Mouse (Mus musculus) heart, embryonic 13.5 days (tissue): ENCODE data around the gene Marc1. TPM values are rescaled to one million over a fixed set of nuclear protein-coding genes. Genes with fewer than 3 reads are reported as not detected.

Experiments used
- ATAC-seq: fragments of 200-750 bp; cut with Nextera tagmentation; 2 replicates; pipeline ENCODE4 v1.8.0; 2017; ENCODE audit warnings: moderate TSS enrichment; ENCODE audit not compliant: insufficient number of reproducible peaks, low FRiP score, low TSS enrichment; ENCODE audit errors: extremely low read depth
- H3K27ac ChIP-seq: fragments of 300-500 bp; sonication (generic); replicated peaks from 2 replicates; pipeline ENCODE4 v1.5.1; 2015; ENCODE audit warnings: moderate library complexity, mild to moderate bottlenecking, inconsistent platforms
- H3K27me3 ChIP-seq: fragments of 300-500 bp; sonication (generic); replicated peaks from 2 replicates; pipeline ENCODE4 v1.6.1; 2015; ENCODE audit warnings: mild to moderate bottlenecking, inconsistent platforms
- H3K36me3 ChIP-seq: fragments of 300-500 bp; sonication (generic); 2 replicates; pipeline ENCODE4 v1.6.1; 2015; ENCODE audit warnings: mild to moderate bottlenecking, inconsistent platforms
- H3K4me1 ChIP-seq: fragments of 300-500 bp; sonication (generic); 2 replicates; pipeline ENCODE4 v1.6.1; 2015; ENCODE audit warnings: inconsistent platforms
- H3K4me2 ChIP-seq: fragments of 300-500 bp; sonication (generic); 2 replicates; pipeline ENCODE4 v1.6.1; 2015; ENCODE audit warnings: inconsistent platforms, mild to moderate bottlenecking, moderate library complexity
- H3K4me3 ChIP-seq: fragments of 300-500 bp; sonication (generic); 2 replicates; pipeline ENCODE4 v1.5.1; 2015; ENCODE audit warnings: moderate library complexity, mild to moderate bottlenecking, inconsistent platforms
- H3K9ac ChIP-seq: fragments of 300-500 bp; sonication (generic); 2 replicates; pipeline ENCODE4 v1.6.1; 2015; ENCODE audit warnings: inconsistent platforms, mild to moderate bottlenecking, moderate library complexity
- H3K9me3 ChIP-seq: fragments of 300-500 bp; sonication (generic); 2 replicates; pipeline ENCODE4 v1.6.1; 2016; ENCODE audit warnings: inconsistent platforms
- WGBS: fragments of 180-500 bp; shearing (Covaris S2); methylation state at CpG from one replicate; pipeline ENCODE4 v1.1.7; 2015; ENCODE audit warnings: mixed read lengths; 5-methylcytosine and 5-hydroxymethylcytosine counted together
- polyA plus RNA-seq: library from polyadenylated mRNA; unstranded; fragments of >200 nt; fragmentation: Nextera tagmentation; extraction: Ambion mirVana; gene quantifications from 2 replicates; pipeline ENCODE4 v1.2.1, GENCODE M21; 2015

The Marc1 gene
- polyA plus RNA-seq: 0.43 TPM in 1 of 2 replicates, not detected in the other

DNA sequence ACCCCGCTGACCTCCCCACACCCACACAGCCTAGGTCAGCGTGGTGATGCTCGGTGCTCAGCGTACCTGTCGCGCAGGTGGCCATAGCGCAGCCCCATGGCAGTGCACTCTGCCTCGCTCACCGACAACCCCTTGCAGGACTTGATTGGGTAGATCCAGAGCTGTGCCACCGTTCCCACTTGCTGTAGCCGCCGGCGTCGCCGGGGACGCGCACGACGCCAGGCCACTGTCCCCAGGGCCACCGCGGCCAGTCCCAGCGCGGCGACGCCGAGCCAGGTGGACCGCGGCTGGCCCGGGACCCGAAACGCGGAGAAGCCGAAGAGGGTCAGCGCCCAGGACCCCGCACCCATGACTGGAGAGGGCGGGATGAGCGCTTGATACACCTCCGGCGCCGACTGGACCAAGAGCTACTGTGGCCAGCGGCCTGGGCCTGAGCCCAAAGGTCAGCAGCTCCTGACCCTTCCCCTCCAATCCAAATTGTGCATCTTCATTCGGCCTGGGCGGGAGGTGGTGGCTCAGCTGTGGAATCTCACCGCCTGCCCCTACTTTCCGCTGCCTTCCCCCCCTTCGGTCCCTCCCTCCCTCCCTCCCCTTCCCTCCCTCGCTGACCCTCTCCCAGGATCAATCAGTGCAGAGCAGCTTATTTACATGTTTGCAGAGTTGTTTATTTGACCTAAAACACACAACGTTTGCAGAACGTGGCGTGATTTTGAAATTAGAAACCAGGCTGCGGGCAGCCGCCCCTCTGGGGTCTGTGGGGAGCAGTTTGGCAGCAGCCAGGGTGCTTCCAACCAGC, at the start of gene Marc1:
Marc1 (minus strand) TSS at position 534 of the 796 bp plus-strand sequence.
- Histone ChIP-seq H3K4me2 (peak within 1 kb of the TSS; percentile 73), H3K36me3 (peaks cover 24% of the 10 kb centered on the region), H3K4me3 (peak within 1 kb of the TSS; percentile 48), H3K27ac (no peak within 1 kb of the TSS), H3K9ac (peak within 1 kb of the TSS; percentile 70), H3K4me1 (peaks cover 9% of the 10 kb centered on the region), H3K27me3 (peaks cover 47% of the 10 kb centered on the region), H3K9me3 (no peaks in the 10 kb centered on the region)
- WGBS: 7% methylated on average over 51 of the region's 52 CpGs
- no peak; the same call in 1 of the 2 replicates for ATAC-seq

DNA sequence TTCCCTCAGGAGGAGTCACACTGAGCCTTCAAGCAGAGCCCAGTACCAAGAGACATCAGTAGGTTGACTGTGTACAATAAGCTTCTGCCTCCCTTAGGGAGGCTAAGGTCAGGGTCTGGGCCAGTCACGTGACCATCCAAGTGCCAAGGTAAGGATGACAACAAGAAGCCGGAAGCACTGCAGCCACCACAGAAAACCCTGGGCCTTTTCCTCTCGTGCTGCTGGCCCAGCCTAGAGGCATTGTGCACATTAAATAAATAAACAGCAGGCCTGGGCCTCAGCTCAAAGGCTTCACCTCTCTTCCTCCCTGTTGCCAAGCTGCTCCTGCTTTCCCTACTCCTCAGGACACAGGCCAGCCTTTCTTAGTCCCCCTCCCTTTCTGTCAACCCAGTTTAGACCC, 49.2 kb upstream of the Marc1 start:
- 43% methylated on average over 3 of the region's 3 CpGs for WGBS
- Histone ChIP-seq H3K9me3 (no peaks in the 10 kb centered on the region), H3K4me3 (no peak overlapping the region), H3K4me1 (0 out of 2 replicates have a peak, but pooled peaks cover 7% of the 10 kb centered on the region), H3K27ac (peak overlapping the region; percentile 50; the same call in 1 of the 2 replicates), H3K27me3 (no peaks in the 10 kb centered on the region), H3K9ac (no peak overlapping the region), H3K36me3 (no peaks in the 10 kb centered on the region), H3K4me2 (no peak overlapping the region)
- ATAC-seq: 0 out of 2 replicates have a peak, but pooled peaks have one; percentile 31

GRCm38 (mm10) chr1:184858253-184858652, 47.1 kb upstream of the Marc1 start:
- WGBS: 83% methylated on average over 1 of the region's 1 CpGs
- Histone ChIP-seq H3K27me3 (no peaks in the 10 kb centered on the region), H3K4me2 (no peak overlapping the region), H3K9me3 (no peaks in the 10 kb centered on the region), H3K9ac (no peak overlapping the region), H3K36me3 (no peaks in the 10 kb centered on the region), H3K4me3 (no peak overlapping the region), H3K4me1 (peaks cover 9% of the 10 kb centered on the region; the same call in 1 of the 2 replicates), H3K27ac (no peak overlapping the region)
- no peak for ATAC-seq

GRCm38 (mm10) chr1:184857216-184857615, 46.1 kb upstream of the Marc1 start:
- Histone ChIP-seq H3K4me1 (peaks cover 19% of the 10 kb centered on the region), H3K9ac (no peak overlapping the region), H3K27me3 (no peaks in the 10 kb centered on the region), H3K4me3 (no peak overlapping the region), H3K27ac (no peak overlapping the region), H3K36me3 (no peaks in the 10 kb centered on the region), H3K9me3 (no peaks in the 10 kb centered on the region), H3K4me2 (no peak overlapping the region)
- 77% methylated on average over 9 of the region's 9 CpGs for WGBS
- ATAC-seq: no peak

- Histone ChIP-seq H3K27me3 (peaks cover 7% of the 10 kb centered on the region; the same call in 1 of the 2 replicates), H3K9me3 (no peaks in the 10 kb centered on the region), H3K36me3 (no peaks in the 10 kb centered on the region), H3K4me2 (peak overlapping the region; percentile 64), H3K27ac (peak overlapping the region; percentile 83), H3K4me3 (no peak overlapping the region), H3K9ac (no peak overlapping the region), H3K4me1 (peaks cover 32% of the 10 kb centered on the region)
- ATAC-seq: peak; percentile 23; the same call in 1 of the 2 replicates
- WGBS: 53% methylated on average over 3 of the region's 3 CpGs
Observed at GRCm38 (mm10) chr1:184853922-184854321, 42.8 kb upstream of the Marc1 start.

- peak overlapping the region; percentile 83 for H3K27ac ChIP-seq
Observed at GRCm38 (mm10) chr1:184853339-184853738, 42.2 kb upstream of the Marc1 start.

GRCm38 (mm10) chr1:184851741-184852618, 40.9 kb upstream of the Marc1 start:
- Histone ChIP-seq H3K4me1 (peaks cover 32% of the 10 kb centered on the region), H3K4me3 (peak overlapping the region; percentile 29), H3K9me3 (no peaks in the 10 kb centered on the region), H3K27ac (peak overlapping the region; percentile 83), H3K27me3 (peaks cover 22% of the 10 kb centered on the region), H3K4me2 (peak overlapping the region; percentile 67), H3K36me3 (no peaks in the 10 kb centered on the region), H3K9ac (peak overlapping the region; percentile 48)
- WGBS: 20% methylated on average over 31 of the region's 31 CpGs
- ATAC-seq: peak; percentile 75; the same call in 1 of the 2 replicates

More at GRCm38 (mm10) chr1:184853339-184853738, 42.2 kb upstream of the Marc1 start:
- H3K27me3 ChIP-seq: peaks cover 13% of the 10 kb centered on the region; the same call in 1 of the 2 replicates
- peak overlapping the region; percentile 64 for H3K4me2 ChIP-seq
- H3K9ac ChIP-seq: peak overlapping the region; percentile 67
- ATAC-seq: peak; percentile 41; the same call in 1 of the 2 replicates
- H3K4me1 ChIP-seq: peaks cover 32% of the 10 kb centered on the region
- no peaks in the 10 kb centered on the region for H3K36me3 ChIP-seq
- peak overlapping the region; percentile 40 for H3K4me3 ChIP-seq
- H3K9me3 ChIP-seq: no peaks in the 10 kb centered on the region
- WGBS: 15% methylated on average over 5 of the region's 5 CpGs

- Histone ChIP-seq H3K4me1 (peaks cover 40% of the 10 kb centered on the region), H3K4me3 (no peak overlapping the region), H3K27ac (peak overlapping the region; percentile 83), H3K9ac (peak overlapping the region; percentile 48; the same call in 1 of the 2 replicates), H3K27me3 (peaks cover 23% of the 10 kb centered on the region), H3K4me2 (peak overlapping the region; percentile 67), H3K9me3 (no peaks in the 10 kb centered on the region), H3K36me3 (no peaks in the 10 kb centered on the region)
- WGBS: 39% methylated on average over 7 of the region's 7 CpGs
- ATAC-seq: no peak
Observed at GRCm38 (mm10) chr1:184851166-184851565, 40.1 kb upstream of the Marc1 start.

DNA sequence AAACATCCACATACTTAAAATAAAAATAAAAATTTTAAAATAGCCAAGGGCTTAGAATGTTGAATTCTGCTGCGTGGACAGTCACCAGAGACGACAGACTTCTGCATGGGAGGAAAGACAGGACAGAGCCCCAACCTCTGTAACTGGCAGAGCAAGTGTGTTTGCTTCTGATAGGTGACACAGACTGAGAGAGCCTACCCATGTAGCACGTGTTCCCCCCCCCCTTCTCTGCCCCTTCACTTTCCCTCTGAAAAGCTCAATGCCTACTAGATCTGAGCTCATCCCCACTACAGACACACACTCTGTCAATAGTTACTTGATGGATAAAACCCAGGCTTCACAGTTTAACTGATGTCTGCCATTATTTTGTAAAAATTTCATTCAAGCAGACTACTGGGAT, 35.9 kb upstream of the Marc1 start:
- H3K9ac ChIP-seq: no peak overlapping the region
- H3K27ac ChIP-seq: no peak overlapping the region
- H3K4me3 ChIP-seq: no peak overlapping the region
- no peaks in the 10 kb centered on the region for H3K36me3 ChIP-seq
- H3K27me3 ChIP-seq: peaks cover 23% of the 10 kb centered on the region
- 60% methylated on average over 3 of the region's 3 CpGs for WGBS
- ATAC-seq: no peak
- peaks cover 47% of the 10 kb centered on the region for H3K4me1 ChIP-seq
- no peaks in the 10 kb centered on the region for H3K9me3 ChIP-seq
- H3K4me2 ChIP-seq: peak overlapping the region; percentile 94

- Histone ChIP-seq H3K27me3 (peaks cover 23% of the 10 kb centered on the region), H3K9ac (peak within 1 kb of the TSS; percentile 90), H3K4me3 (peak within 1 kb of the TSS; percentile 87), H3K27ac (peak within 1 kb of the TSS; percentile 88), H3K9me3 (no peaks in the 10 kb centered on the region), H3K4me2 (peak within 1 kb of the TSS; percentile 94), H3K36me3 (peaks cover under 1% of the 10 kb centered on the region; the same call in 1 of the 2 replicates), H3K4me1 (peaks cover 44% of the 10 kb centered on the region)
- ATAC-seq: no peak
- 5% methylated on average over 18 of the region's 18 CpGs for WGBS
Observed at GRCm38 (mm10) chr1:184846092-184846750, 35.1 kb upstream of the Marc1 start, which contains the start of gene Marc2. Marc2 (minus strand) TSS chr1:184846451.
